Mouse (Mus musculus) mouse embryonic stem cell (cell line): ENCODE measurements at regions not wholly inside any gene's neighbourhood (a gene's known extent, or its start where the extent isn't known, plus 50 kb on each side); places are given as distances from the start of the nearest gene placed in this dataset.

Experiments
- in situ Hi-C, 2 experiments: fragments of 300-500 bp; cut with MboI; formaldehyde crosslinking; loops; 1 replicate in 1 of 2; 3 replicates in 1 of 2; pipeline ENCODE4 v1.14.3; 2019 to 2020; ENCODE audit warnings: low sequenced_read_pairs in 2 of 2, low pct_unique_long_range_greater_than_20kb in 1 of 2, mixed read lengths in 1 of 2; ENCODE audit not compliant: unreplicated experiment in 1 of 2

- in situ Hi-C loops, result loop anchor here (25.0 kb wide), 3 partner anchors 428 to 628 kb away; partner anchors contain the start of genes Cdx2 (in 1 of the 2) and Urad (in 1 of the 2)
Measured at GRCm38 (mm10) chr5:146684429-146684828, 99.4 kb upstream of the Gpr12 start.

GRCm38 (mm10) chr5:146683554-146683953 lies 98.5 kb upstream of the Gpr12 start:
- in situ Hi-C loops, result loop anchor here (25.0 kb wide), 3 partner anchors 429 to 629 kb away; partner anchors contain the start of genes Cdx2 (in 1 of the 2) and Urad (in 1 of the 2)

GRCm38 (mm10) chr5:146682893-146683292 lies 97.9 kb upstream of the Gpr12 start:
- in situ Hi-C loops, result loop anchor here (25.0 kb wide), 3 partner anchors 429 to 629 kb away; partner anchors contain the start of genes Cdx2 (in 1 of the 2) and Urad (in 1 of the 2)

GRCm38 (mm10) chr5:146681512-146681911 lies 96.5 kb upstream of the Gpr12 start:
- in situ Hi-C loops, result loop anchor here (25.0 kb wide), 3 partner anchors 431 to 631 kb away; partner anchors contain the start of genes Cdx2 (in 1 of the 2) and Urad (in 1 of the 2)

- in situ Hi-C loops, result loop anchor here (25.0 kb wide), 3 partner anchors 433 to 633 kb away; partner anchors contain the start of genes Cdx2 (in 1 of the 2) and Urad (in 1 of the 2)
Measured at GRCm38 (mm10) chr5:146679198-146679681, 94.2 kb upstream of the Gpr12 start.

GRCm38 (mm10) chr5:146678775-146679170 lies 93.7 kb upstream of the Gpr12 start:
- in situ Hi-C loops, result loop anchor here (25.0 kb wide), 3 partner anchors 434 to 634 kb away; partner anchors contain the start of genes Cdx2 (in 1 of the 2) and Urad (in 1 of the 2)

- in situ Hi-C loops, result loop anchor here (25.0 kb wide), 3 partner anchors 434 to 634 kb away; partner anchors contain the start of genes Cdx2 (in 1 of the 2) and Urad (in 1 of the 2)
Measured at GRCm38 (mm10) chr5:146678049-146678774, 93.2 kb upstream of the Gpr12 start.

GRCm38 (mm10) chr5:146677151-146677515 lies 92.1 kb upstream of the Gpr12 start:
- in situ Hi-C loops, result loop anchor here (25.0 kb wide), 3 partner anchors 435 to 635 kb away; partner anchors contain the start of genes Cdx2 (in 1 of the 2) and Urad (in 1 of the 2)

GRCm38 (mm10) chr5:146676470-146677150 lies 91.6 kb upstream of the Gpr12 start:
- in situ Hi-C loops, result loop anchor here (25.0 kb wide), 3 partner anchors 436 to 636 kb away; partner anchors contain the start of genes Cdx2 (in 1 of the 2) and Urad (in 1 of the 2)

- in situ Hi-C loops, result loop anchor here (25.0 kb wide), 3 partner anchors 436 to 636 kb away; partner anchors contain the start of genes Cdx2 (in 1 of the 2) and Urad (in 1 of the 2)
Measured at GRCm38 (mm10) chr5:146675887-146676277, 90.8 kb upstream of the Gpr12 start.

GRCm38 (mm10) chr5:146675006-146675886 lies 90.2 kb upstream of the Gpr12 start:
- in situ Hi-C loops, result loop anchor here (25.0 kb wide), 3 partner anchors 437 to 637 kb away; partner anchors contain the start of genes Cdx2 (in 1 of the 2) and Urad (in 1 of the 2)

GRCm38 (mm10) chr5:146661751-146662150 lies 76.7 kb upstream of the Gpr12 start:
- in situ Hi-C loops, result loop anchor here in 1 of 2 experiments (10.0 kb wide), 1 partner anchor 77 kb away; the partner anchor contains the start of gene Gpr12

- in situ Hi-C loops, result no loop called here
Measured at GRCm38 (mm10) chr5:146657228-146657627, 72.2 kb upstream of the Gpr12 start.

- in situ Hi-C loops, result no loop called here
Measured at GRCm38 (mm10) chr5:146655394-146655793, 70.4 kb upstream of the Gpr12 start.

- in situ Hi-C loops, result no loop called here
Measured at GRCm38 (mm10) chr5:146653686-146654450, 68.8 kb upstream of the Gpr12 start.

- in situ Hi-C loops, result no loop called here
Measured at GRCm38 (mm10) chr5:146652874-146653273, 67.8 kb upstream of the Gpr12 start.

GRCm38 (mm10) chr5:146648519-146649060 lies 63.6 kb upstream of the Gpr12 start:
- in situ Hi-C loops, result no loop called here
